Mouse (Mus musculus): ENCODE data around the gene Prickle3. TPM values are rescaled to one million over a fixed set of nuclear protein-coding genes. Genes with fewer than 3 reads are reported as not detected.
"Not testable (repeated sequence)": the region's sequence is repeated elsewhere in the genome, so short reads cannot be mapped to it uniquely, and the experiment has no call there.

The Prickle3 gene
- total RNA-seq, 2 experiments from 2014 or later, result 8.9 to 9.5 TPM

- DNase-seq (ENCODE audit: low spot score in 2 of 2), result peak in 1 of 2 experiments; percentile 31
Measured at GRCm38 (mm10) chrX:7670921-7671623, 14.0 kb downstream of the Prickle3 start, which contains the start of gene Plp2. Plp2 (minus strand) TSS chrX:7671390.

- DNase-seq (ENCODE audit: low spot score in 2 of 2), result no peak
Measured at GRCm38 (mm10) chrX:7672739-7673138, 15.7 kb downstream of the Prickle3 start.

GRCm38 (mm10) chrX:7673578-7674281 is 16.7 kb downstream of the Prickle3 start:
- no peak for DNase-seq (ENCODE audit: low spot score in 2 of 2)

GRCm38 (mm10) chrX:7674284-7675000 is 17.4 kb downstream of the Prickle3 start:
- DNase-seq (ENCODE audit: low spot score in 2 of 2), result no peak

- DNase-seq (ENCODE audit: low spot score in 2 of 2), result no peak
Measured at GRCm38 (mm10) chrX:7675001-7675380, 17.9 kb downstream of the Prickle3 start.

GRCm38 (mm10) chrX:7678986-7679385 is 21.9 kb downstream of the Prickle3 start:
- DNase-seq (ENCODE audit: low spot score in 2 of 2), result no peak

GRCm38 (mm10) chrX:7679405-7680056 is 22.5 kb downstream of the Prickle3 start:
- DNase-seq (ENCODE audit: low spot score in 2 of 2), result peak; percentile 76 to 87

- DNase-seq (ENCODE audit: low spot score in 2 of 2), result no peak
Measured at GRCm38 (mm10) chrX:7680057-7680412, 23.0 kb downstream of the Prickle3 start.

GRCm38 (mm10) chrX:7680864-7681263 is 23.8 kb downstream of the Prickle3 start, which contains the start of gene Magix:
Magix (minus strand) TSS chrX:7681251.
- DNase-seq (ENCODE audit: low spot score in 2 of 2), result no peak

GRCm38 (mm10) chrX:7688321-7688720 is 31.3 kb downstream of the Prickle3 start:
- no peak for DNase-seq (ENCODE audit: low spot score in 2 of 2)

- no peak for DNase-seq (ENCODE audit: low spot score in 2 of 2)
Measured at GRCm38 (mm10) chrX:7690486-7690885, 33.4 kb downstream of the Prickle3 start.

- no peak for DNase-seq (ENCODE audit: low spot score in 2 of 2)
Measured at GRCm38 (mm10) chrX:7692862-7693261, 35.8 kb downstream of the Prickle3 start.

GRCm38 (mm10) chrX:7696520-7696919 is 39.5 kb downstream of the Prickle3 start:
- DNase-seq (ENCODE audit: low spot score in 2 of 2), result no peak

- peak; percentile 60 to 72 for DNase-seq (ENCODE audit: low spot score in 2 of 2)
Measured at GRCm38 (mm10) chrX:7696954-7697381, 39.9 kb downstream of the Prickle3 start, which contains the start of gene Gpkow. Gpkow (plus strand) TSS chrX:7697131.

GRCm38 (mm10) chrX:7713764-7714134 is 56.7 kb downstream of the Prickle3 start:
- DNase-seq (ENCODE audit: low spot score in 2 of 2), result not testable (repeated sequence)

GRCm38 (mm10) chrX:7714135-7714899 is 57.3 kb downstream of the Prickle3 start, which contains the start of gene Wdr45:
Wdr45 (plus strand) TSS chrX:7714333.
- DNase-seq (ENCODE audit: low spot score in 2 of 2), result peak; percentile 66 to 87

- DNase-seq (ENCODE audit: low spot score in 2 of 2), result not testable (repeated sequence)
Measured at GRCm38 (mm10) chrX:7716058-7716457, 59.0 kb downstream of the Prickle3 start.
